Mouse (Mus musculus) telencephalon, adult 2 months (tissue): ENCODE measurements around the gene Fam178b.
"Not testable (repeated sequence)": the region's sequence is repeated elsewhere in the genome, so short reads cannot be mapped to it uniquely, and the experiment has no call there.

Source experiments
- DNase-seq: peaks from one replicate; pipeline ENCODE4 v3.0.0-alpha.2; 2011; ENCODE audit warnings: low read depth, low spot score

Fam178b gene

DNA sequence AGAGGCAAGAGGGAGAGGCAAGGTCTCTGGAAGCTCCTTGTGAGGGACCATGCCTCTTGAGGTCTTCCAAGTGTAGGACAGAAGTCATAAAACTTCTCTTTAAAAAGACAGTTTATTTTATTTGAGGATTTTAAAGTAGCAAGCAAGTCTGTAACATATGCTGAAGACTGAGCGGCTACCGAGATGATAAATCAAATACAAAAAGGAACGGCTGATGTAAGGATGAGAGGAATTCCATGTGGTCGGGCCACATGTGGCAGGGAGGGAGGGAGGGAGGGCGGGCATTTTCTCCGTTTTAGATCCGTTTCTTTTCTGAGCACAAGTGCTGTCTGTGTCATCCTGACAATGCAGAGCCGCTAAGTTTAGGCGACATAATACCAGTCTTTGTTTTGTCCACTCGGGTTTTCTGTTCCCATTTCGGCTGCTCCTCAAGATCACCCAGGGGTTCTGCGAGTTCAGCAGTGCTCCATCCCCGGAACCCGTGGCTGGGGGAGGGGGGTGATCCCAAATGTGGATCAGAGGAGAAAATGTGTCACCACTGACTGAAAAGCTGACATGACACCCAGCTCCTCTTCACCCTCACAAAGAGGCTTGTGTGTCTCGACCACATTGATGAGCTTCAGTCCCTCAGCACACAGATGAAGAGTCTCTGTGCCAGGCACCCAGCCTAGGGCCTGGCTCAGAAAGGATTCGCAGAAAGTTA is 10.2 kb downstream of the Fam178b start:
- no peak for DNase-seq

- DNase-seq = no peak
Observed at GRCm38 (mm10) chr1:36671260-36671659, 11.7 kb downstream of the Fam178b start.

GRCm38 (mm10) chr1:36670256-36670655 is 12.7 kb downstream of the Fam178b start:
- no peak for DNase-seq

DNA sequence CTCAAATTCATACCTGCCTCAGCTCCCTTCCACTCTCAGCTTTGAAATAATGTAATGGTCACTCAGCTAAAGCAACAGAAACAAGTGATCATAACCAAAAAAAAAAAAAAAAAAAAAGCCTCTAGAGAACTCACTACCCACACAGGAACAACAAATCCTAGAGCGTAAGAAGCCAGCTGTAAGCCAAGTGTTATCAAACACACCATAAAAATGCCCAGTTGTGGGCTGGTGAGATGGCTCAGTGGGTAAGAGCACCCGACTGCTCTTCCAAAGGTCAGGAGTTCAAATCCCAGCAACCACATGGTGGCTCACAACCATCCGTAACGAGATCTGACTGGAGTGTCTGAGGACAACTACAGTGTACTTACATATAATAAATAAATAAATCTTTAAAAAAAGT is 15.0 kb downstream of the Fam178b start:
- DNase-seq = not testable (repeated sequence)

DNA sequence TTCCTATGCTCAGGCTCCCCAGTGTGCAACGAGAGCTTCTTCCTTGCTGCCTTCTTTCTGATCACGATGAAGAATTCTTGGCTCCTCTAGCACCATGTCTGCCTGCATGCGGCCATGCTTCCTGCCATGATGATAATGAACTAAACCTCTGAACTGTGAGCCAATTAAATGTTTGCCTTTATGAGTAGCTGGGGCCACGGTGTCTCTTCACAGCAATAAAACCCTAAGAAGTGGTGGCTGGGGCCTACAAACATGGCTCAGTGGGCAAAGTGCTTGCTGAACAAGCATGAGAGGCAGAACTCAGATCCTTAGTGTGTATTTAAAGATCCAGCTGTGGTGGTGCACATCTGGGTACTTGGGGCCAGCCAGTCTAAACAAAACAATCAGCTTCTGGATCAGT is 17.0 kb downstream of the Fam178b start:
- DNase-seq = no peak

DNA sequence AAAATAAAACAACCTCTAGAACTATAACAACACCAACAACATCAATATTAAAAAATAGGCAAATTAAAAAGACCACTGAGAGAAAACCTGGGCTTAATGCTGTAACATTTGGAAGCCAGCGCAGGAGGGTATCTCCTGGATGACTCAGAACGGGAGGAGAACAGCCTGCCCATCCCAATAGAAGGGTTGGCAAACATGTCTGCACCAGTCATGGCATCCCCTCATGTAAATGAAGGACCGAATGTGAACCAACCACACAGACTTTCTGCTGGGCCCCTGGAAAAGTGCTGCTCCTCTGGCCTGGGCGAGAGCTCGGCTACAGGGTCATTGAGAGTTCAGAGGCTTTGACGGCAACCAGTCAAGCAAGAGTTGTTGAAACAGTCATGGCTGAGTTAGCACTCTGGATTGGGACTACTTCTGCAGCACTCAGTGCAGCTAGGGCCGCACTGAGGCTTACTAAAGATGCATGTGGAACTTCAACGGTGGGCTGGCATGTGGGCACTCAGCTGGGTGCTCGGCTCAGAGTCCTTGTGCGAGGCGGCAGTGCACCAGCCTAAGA is 17.7 kb downstream of the Fam178b start:
- no peak for DNase-seq

GRCm38 (mm10) chr1:36664457-36664856 is 18.5 kb downstream of the Fam178b start:
- DNase-seq = no peak

DNA sequence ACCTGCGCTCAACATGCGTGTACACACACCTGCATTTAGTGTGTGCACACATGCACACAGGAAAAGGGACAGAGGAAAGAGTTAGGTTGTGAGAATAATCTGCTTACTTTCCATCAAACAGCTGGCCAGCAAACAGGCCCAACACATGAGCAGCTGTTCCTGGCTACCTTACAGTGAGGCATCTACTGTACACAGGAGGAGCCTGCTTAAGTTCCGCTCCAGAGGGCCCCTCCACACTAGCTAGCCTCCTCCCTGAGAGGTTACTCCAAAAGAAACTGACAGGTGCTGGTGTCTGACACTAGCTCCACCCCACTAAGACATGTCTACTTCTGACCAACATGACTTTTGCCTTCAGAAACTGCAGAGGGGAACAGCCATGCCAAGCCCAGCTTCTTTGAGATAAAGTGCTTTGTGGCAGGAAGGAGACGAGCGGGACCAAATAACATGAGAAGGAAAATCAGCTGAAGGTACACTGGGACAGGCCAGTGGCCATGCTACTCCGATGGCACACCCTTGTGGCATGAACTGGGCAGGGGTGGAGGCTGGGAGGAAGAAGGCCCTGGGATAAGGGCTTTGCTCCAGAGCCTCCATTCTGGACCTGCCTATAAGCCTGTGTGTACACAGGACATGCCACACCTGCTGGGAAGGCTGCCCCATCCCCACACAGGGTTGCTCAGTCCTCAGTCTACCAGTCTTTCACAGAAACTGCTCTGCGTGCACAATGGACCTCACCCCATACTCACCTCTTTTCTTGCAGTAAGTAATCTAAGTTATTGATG is 24.2 kb downstream of the Fam178b start:
- no peak for DNase-seq

GRCm38 (mm10) chr1:36657658-36658415 is 25.1 kb downstream of the Fam178b start:
- no peak for DNase-seq

- DNase-seq = no peak
Observed at GRCm38 (mm10) chr1:36656233-36656632, 26.8 kb downstream of the Fam178b start.

- no peak for DNase-seq
Observed at GRCm38 (mm10) chr1:36655039-36655438, 27.9 kb downstream of the Fam178b start.

- DNase-seq = no peak
Observed at GRCm38 (mm10) chr1:36647631-36648030, 35.4 kb downstream of the Fam178b start.

DNA sequence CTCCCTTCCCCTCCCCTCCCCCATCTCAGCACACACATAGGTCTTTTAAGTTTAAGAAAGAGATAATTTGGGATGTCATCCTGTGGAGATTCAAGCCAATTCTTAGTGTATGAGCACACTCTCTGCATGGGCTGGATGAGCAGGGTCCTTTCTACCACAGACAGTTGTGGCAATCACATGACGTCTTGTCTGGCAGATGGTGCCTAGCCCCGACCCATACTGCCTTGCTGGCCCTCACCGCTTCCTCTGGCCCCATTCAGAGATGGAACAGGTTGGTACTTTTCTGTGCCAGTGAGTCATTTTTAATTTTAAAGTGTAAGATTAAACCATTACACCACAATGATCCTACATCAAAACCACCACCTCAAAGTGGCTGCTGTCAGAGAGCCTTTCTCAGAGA is 36.7 kb downstream of the Fam178b start:
- DNase-seq = no peak

GRCm38 (mm10) chr1:36644615-36645007 is 38.4 kb downstream of the Fam178b start:
- DNase-seq = no peak

GRCm38 (mm10) chr1:36643957-36644614 is 38.9 kb downstream of the Fam178b start:
- no peak for DNase-seq

- no peak for DNase-seq
Observed at GRCm38 (mm10) chr1:36635826-36636485, 47.0 kb downstream of the Fam178b start.

DNA sequence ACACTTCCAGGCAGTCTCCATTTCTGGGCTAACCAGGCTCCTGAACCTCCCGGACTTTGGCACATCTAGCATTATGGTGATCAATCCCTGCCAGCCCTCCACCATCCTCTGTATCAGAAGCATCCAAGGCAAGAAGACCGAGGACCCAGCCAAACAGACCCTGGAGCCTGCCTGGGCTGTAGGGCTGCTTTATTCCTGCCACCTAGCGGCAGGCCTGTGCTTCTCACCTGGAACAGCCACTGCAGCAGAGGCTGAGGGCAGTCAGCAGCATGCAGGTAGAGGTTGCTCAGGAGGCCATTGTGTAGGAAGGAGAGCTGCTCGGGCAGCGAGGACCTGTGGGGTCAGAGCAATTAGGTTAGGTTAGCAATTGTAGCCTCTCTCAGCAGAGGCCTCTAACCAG is 48.0 kb downstream of the Fam178b start:
- DNase-seq = no peak

DNA sequence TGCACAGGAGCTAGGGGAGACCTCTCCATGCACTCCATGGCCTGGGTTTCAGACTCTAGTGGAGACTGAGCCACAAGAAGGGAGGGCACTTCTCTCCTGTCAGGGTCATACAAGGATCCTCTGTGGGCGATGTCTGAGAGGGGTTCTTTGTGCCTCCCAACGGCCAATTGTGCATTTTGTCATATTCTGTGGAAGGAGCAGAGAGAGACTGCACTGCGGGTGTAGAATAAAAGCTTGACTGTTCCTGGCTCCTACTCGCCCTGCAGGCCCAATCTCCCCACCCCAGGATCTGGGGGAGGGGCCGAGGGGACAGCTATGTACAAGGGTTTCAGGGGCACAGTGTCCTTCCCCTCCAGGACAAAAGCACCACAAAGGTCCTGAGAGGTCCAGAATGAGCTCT is 49.1 kb downstream of the Fam178b start:
- peak; percentile 70 for DNase-seq

GRCm38 (mm10) chr1:36632846-36633245 is 50.1 kb downstream of the Fam178b start:
- DNase-seq = no peak

DNA sequence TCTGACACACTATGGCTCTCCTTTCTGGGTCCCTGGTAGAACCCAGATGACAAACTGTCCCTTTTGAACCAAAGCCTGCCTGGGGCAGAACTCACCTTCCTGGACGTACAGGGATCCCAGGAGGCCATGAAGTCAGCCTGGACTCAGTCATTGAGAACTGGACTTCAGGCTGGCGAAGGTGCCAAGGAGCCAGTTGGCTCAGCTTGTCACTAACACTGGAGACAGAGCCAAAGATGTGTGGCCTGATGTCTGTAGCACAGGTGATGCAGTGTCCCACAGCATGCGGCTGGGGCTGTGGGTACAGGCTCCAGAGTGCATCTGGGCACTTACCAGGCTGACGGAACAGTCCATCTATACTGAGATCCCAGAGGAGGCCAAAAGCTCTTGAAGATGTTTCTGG is 50.9 kb downstream of the Fam178b start:
- no peak for DNase-seq

DNA sequence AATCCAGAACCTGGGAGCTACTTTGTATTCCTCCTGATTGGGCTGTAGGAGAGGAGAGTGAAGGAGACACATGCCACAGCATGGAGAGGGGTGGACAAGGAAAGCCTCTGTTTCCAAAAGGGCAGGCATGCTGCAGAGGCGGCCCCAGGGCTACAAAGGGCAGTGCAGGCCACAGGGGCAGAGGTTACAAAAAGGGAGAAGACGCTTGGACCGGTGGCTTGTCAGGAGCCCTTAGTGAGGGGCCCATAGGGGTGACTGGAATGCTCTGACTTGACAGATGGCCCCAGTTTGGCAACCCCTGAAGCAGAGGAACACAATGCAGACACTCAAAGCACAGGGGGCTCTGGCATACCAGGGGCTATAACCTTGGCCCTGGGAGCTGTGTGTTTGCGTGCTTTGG is 51.6 kb downstream of the Fam178b start:
- DNase-seq = no peak
